Mouse (Mus musculus) stomach, postnatal 0 days (tissue): ENCODE data around the gene Mcoln2.

Experiments
- CTCF ChIP-seq: IDR thresholded peaks from 2 replicates; pipeline ENCODE4 v1.5.1; 2016; ENCODE audit warnings: antibody characterized with exemption, low read depth, mild to moderate bottlenecking, moderate library complexity
- EP300 ChIP-seq: optimal IDR thresholded peaks from 2 replicates; pipeline ENCODE3; 2016; ENCODE audit warnings: antibody characterized with exemption

DNA sequence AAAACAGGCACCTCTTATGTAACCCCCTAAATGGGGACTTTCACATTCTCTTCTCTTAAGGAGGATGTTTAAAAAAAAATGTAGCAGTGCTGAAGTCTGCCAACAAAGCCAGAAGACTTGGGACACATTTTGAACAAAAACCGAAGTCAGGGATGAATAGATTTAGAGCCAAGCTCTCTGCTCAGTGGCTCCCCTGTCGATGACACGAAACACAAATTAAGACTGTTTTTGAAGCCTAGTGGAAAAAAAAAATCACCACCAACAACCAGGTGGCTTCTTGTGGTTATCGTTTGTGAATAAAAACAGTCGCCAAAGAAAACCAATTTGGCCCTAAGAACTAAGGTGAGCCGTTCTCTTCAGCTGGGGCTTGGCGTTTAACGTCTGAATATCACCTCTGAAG is 2.7 kb downstream of the Mcoln2 start:
- TF ChIP-seq CTCF (no peak), EP300 (no peak)
